Mouse (Mus musculus) urinary bladder, postnatal 4 days (tissue): ENCODE data around the gene Dnah6.

ENCODE experiments used
- DNase-seq, 2 experiments: peaks; one replicate each; pipeline ENCODE4 v3.0.0; 2021 to 2022; ENCODE audit warnings: low spot score in 2 of 2

Dnah6 gene

DNA sequence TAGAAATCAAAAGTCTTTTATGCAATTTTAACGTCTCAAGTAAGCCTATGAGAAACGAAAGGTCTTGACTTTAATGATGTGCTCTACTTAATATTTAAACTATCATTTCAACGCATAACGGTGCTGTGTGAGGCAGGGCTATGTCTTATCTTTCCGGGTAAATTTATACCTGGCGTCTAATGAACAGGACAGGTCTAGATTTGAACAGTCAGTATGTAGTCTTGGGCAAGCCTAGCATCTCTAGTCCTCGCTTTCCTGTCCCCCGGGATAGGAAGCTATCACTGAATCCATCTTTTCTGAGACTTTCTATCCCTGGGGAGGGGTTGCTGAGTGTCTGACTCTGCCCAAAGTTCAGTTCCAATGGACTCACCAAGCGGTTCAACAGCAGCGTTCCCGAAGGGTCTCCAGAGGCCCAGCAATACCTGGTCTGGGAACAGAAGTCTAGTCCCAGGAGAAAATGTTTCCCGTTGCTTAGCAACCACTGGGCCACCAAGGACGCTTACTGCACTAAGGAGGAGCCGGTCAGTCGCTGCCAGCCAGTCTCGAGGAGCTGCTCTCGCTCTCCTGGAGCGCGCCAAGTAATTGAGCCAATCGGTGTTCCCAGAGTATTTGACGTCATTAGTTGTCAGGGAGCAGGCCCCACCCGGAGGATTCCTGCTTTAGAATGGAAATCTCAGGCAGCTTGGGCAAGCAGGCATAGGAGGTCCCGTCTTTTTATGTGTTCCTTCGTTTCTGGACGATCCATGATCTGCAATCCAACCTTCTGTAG, at the start of gene Dnah6:
Gene Dnah6, minus strand, starts transcription at position 463 of the 769 bp plus-strand sequence.
- peak; percentile 78 to 81 for DNase-seq

- no peak for DNase-seq
Observed at GRCm38 (mm10) chr6:73269374-73269773, 47.9 kb upstream of the Dnah6 start.

GRCm38 (mm10) chr6:73267738-73268311, 46.4 kb upstream of the Dnah6 start:
- DNase-seq = no peak

DNA sequence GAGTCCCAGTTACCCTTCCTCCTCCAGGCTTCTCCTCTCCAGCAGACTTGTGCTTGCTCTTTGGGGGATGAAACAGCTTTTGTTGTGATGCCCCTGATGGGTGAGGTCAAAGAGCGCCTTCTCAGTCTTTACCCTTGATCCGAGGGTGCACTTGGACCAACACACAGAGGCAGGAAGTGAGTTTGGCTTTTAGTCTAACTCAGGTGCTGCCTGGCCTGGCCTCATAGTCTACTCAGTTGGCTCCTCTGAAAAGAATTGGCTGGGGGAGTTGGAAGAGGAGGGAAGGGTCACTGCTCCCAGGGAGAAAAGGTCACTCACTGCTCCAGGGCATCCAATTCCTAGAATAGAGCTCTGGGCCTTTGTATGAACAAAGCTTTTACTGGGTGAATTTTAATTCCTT, 43.4 kb upstream of the Dnah6 start:
- no peak for DNase-seq

DNA sequence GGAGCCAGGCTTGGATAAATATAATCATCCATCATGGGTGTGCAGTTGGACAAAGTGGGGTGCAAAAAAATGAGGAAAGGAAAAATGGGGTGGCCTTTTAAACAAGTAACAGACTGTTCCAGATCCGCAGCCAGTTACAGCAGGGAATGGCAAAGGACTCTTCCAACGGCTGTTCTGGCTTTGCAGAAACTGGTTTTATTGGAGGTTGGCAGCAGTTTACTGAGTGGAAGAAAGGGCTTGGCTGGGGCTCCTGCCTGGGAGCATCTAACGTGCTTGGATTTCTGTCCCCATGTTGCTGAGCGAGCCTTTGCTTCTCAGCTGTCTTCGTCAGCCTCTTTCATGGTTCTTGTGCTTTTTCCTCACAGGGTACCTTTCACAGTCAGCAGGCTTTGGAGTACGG, 38.7 kb upstream of the Dnah6 start:
- no peak for DNase-seq

- DNase-seq = no peak
Observed at GRCm38 (mm10) chr6:73257068-73257467, 35.6 kb upstream of the Dnah6 start.

DNA sequence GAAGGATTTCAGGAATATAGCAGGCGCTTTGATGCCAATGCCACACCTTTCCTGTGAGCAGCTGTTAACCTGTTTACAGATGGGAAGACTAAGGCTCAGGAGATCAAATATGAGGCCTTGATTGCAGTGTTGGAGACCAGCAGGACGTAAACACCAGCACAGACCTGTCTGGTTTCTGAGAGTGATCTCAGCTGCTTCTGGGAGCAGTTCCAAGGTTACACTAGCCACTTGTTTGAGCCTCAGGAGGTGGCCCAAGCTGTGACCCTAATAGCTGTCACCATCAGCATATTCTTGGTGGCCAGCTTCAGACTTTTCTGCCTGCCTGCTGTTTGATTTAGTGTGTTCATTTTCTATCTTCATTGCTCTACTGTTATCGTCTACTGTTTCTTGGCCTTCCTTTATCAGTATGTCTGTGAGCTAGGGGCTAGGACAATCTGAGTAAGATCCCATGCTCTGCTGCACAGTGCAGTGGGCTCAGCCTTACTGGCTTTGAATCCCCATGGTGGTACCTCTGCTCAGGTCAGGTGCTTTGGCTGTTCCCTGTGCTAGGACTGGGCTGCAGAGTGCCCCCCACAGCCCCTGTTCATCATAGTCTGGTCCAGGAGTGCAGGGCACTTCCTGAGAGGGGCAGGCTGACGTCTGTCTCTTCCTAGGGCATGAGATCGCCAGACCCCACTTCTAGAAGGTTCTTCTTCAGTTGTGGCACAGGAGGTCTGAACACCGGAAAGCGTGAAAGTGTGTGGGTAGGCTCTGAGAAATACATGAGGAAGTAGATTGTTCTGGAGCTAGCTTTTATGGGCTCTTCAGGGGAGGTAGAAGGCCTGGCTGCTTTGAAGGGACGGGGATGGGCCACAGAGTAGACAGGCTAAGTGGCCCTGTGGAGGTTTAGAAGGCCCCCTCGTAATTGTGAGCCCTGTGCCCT, 33.1 kb upstream of the Dnah6 start:
- DNase-seq = no peak

DNA sequence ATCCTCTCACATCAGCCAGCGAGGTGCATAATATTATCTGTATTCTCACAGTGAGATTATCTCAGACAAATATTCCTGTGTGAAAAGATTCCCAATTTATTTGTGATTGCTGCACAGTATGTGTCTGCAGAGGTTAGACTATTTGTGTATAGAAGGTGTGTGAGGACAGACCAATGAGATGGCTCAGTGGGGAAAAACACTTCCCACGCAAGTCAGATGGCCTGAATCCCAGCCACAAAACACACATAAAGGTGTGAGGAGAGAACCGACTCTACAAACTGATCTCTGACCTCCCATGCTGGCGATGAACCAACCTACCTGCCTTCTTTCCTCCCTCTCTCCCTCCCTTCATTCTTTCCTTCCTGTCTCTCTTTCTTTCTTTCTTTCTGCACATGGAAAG, 32.1 kb upstream of the Dnah6 start:
- DNase-seq = no peak

- DNase-seq = no peak
Observed at GRCm38 (mm10) chr6:73253006-73253405, 31.6 kb upstream of the Dnah6 start.

GRCm38 (mm10) chr6:73252396-73252795, 30.9 kb upstream of the Dnah6 start:
- no peak for DNase-seq

DNA sequence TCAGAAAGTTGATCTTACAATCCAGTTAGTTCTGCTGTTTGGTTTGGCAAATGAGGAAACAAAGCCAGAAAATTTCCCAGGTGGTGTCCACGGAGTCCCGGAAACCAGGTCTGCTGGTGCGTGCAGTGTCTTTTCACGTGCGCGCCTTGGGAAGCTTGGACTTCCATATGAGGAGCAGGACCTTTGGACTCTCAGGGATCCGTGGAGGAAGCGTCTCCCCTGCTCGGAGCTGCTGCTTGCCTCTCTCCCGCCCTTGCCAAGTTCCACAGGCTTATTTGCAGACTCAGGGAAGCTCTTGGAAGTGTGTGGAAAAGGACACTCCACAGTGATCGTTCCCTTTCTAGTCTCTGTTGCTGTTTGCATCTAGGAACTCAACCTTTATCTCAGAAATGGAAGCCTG, 29.9 kb upstream of the Dnah6 start:
- no peak for DNase-seq

GRCm38 (mm10) chr6:73249851-73250250, 28.4 kb upstream of the Dnah6 start:
- DNase-seq = no peak

DNA sequence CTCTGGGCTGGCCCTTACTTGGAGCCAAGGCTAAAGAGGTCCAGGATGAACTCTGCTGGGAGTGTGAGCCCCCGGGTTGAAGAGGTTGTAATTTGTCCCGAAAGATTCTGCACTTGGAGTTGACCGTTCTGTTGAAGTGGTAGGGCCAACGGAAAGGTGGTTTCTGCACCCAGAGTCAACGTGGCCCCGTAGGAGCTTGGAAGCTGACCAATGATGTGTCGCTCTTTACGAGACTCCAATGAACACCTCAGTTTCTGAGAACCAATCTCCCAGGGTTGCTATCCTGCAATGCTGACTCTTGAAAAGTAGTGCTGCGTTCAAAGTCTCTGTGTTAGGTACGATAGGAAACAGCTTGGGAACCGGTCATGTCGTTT, 27.6 kb upstream of the Dnah6 start:
- no peak for DNase-seq

DNA sequence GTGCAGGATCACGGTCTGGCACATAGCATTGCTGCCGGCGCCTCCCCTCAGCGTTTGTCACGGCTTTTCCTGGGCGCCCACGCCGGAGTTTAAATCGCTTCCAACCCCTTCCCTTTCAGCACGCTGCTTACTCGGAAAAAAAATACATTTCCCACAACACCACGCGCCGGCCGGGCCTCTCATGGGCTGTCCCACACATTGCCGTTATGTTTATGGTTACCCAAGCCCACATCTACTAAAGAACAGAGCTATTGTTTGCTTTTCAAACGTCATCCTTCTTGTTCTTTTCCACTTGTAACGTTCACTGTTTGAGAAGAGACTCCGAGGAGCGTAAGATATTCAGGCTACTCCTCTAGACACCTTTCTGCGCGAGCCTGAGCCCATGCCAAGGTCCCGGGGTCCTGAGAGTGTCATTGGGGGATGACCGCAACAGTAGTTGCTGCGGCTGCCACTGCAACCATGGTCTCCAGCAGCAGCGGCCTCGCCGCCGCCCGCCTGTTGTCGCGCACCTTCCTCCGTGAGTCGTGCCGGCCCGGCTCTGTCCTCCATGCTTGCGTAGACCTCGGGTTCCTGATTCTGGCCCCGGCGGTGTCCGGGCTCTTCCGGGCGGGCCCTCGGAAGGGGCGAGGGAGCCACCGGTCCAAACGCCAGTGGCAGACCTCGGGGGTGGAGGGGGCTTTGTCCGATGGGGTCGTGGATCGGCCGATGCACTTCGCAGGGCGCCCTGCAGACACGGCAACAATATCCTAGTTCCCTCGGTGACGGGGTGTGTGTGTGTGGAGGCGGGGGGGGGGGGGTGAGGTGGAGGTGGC, 27.0 kb upstream of the Dnah6 start, which contains the start of gene Suclg1:
Gene Suclg1, plus strand, starts transcription at position 146 of the 812 bp plus-strand sequence.
- DNase-seq = peak; percentile 75 to 85

GRCm38 (mm10) chr6:73247452-73247851, 26.0 kb upstream of the Dnah6 start:
- DNase-seq = no peak

DNA sequence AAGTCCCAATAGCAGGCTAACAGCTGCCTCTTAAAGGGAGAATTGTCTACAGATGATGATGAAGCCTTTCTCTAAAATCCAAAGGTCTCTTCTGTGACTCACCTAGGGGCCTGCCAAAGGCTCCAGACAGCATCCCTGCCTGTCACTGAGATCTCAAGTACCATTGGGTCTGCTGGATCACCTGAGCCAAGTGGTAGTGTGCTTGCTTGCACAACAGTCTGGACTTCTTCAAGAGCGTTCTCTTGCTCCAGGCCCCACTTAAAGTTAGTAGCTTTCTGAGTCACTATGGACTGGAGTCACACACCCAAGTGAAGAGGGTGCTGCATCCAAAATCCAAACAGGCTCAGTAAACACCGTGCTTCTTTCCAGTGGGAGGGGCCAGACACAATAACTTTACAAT, 25.4 kb upstream of the Dnah6 start:
- no peak for DNase-seq

DNA sequence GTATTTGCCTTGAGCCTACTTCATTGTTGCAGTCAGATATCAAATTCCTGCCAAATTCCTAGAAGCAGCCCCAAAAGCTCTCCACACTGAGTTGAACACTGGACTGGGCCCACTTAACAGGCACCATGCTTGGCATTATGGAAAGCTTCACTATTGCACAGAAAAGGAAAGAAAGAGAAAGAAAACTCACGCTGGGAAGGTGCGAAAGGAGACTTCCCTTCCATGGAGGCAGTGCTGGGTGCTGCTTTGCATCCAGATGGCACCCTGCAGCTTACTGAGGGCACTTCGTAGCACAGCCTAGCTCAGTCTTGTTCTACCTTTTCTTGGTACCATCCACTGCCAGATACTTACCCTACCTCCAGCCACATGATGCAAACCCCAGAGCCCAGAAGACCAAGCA, 14.2 kb upstream of the Dnah6 start:
- DNase-seq = no peak

DNA sequence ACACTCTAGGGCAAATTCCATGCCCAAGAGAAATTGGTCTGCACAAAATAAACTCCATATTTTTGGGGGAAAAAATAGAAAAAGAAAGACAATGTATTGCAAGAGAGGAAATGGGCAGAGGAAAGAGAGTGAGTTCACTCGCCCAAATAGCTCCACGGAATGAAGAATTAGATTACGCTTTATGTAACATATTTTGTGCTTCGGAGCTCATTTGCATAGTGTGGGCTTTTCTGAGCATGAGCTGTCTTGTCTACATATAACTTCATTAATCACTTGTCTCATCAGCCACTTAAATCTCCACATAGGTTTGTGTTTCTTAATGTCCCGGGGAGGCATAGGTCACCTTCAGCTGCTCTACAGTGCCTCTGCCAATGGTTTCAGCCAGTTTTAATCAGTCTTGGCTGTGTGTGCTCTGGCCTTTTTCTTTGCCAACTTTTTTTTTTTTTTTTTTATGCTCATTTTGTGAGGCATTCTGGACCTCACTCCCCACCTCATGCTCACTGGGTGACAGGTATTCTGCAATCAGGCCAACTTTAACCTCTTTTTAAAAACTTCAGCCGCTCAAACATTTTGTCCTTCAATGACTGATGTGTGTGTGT, 12.9 kb upstream of the Dnah6 start:
- no peak for DNase-seq

GRCm38 (mm10) chr6:73233202-73233726, 11.8 kb upstream of the Dnah6 start:
- DNase-seq = no peak

GRCm38 (mm10) chr6:73232152-73232584, 10.7 kb upstream of the Dnah6 start:
- no peak for DNase-seq

DNA sequence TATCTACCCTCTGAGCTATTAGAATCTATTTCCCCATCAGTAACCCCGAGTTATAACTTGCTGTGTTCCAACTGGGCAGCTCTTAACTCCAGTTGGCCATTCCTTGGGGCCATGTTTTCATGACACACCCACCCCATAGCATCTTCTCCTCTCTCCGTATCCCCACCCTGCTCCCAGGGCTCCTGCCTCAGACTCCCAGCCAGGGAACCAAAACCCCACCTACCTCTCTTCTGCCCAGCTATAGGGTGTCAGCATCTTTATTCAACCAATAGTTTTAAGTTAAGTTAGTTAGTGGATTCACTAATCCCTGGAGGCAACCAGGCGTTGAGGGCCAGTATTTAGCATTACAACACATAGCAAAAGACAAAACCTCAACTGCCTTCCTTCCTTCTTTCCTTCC, 7.4 kb upstream of the Dnah6 start:
- DNase-seq = no peak
